Mouse (Mus musculus) R1 (cell line): Measurements from ENCODE around the gene Sfmbt2.

ENCODE experiments used
- DNase-seq: peaks from one replicate; pipeline ENCODE4 v3.0.0-alpha.2; 2018; ENCODE audit warnings: low read depth, low spot score

The Sfmbt2 gene

GRCm38 (mm10) chr2:10372321-10372723 is 2.0 kb downstream of the Sfmbt2 start:
- peak; percentile 89 for DNase-seq

GRCm38 (mm10) chr2:10372776-10373507 is 2.6 kb downstream of the Sfmbt2 start:
- DNase-seq, result peak; percentile 54

GRCm38 (mm10) chr2:10373508-10374206 is 3.3 kb downstream of the Sfmbt2 start:
- peak; percentile 37 for DNase-seq

GRCm38 (mm10) chr2:10374207-10375023 is 4.1 kb downstream of the Sfmbt2 start:
- DNase-seq, result peak; percentile 44

- peak; percentile 43 for DNase-seq
Observed at GRCm38 (mm10) chr2:10375024-10375372, 4.7 kb downstream of the Sfmbt2 start.

GRCm38 (mm10) chr2:10389988-10390387 is 19.7 kb downstream of the Sfmbt2 start:
- no peak for DNase-seq

- DNase-seq, result peak; percentile 76
Observed at GRCm38 (mm10) chr2:10390791-10391190, 20.5 kb downstream of the Sfmbt2 start.

- no peak for DNase-seq
Observed at GRCm38 (mm10) chr2:10395143-10395542, 24.8 kb downstream of the Sfmbt2 start.

- DNase-seq, result no peak
Observed at GRCm38 (mm10) chr2:10397790-10398189, 27.5 kb downstream of the Sfmbt2 start.

- no peak for DNase-seq
Observed at GRCm38 (mm10) chr2:10406151-10406550, 35.8 kb downstream of the Sfmbt2 start.

GRCm38 (mm10) chr2:10409422-10409821 is 39.1 kb downstream of the Sfmbt2 start:
- DNase-seq, result no peak

- no peak for DNase-seq
Observed at GRCm38 (mm10) chr2:10410069-10410468, 39.8 kb downstream of the Sfmbt2 start.

GRCm38 (mm10) chr2:10420944-10421420 is 50.7 kb downstream of the Sfmbt2 start:
- DNase-seq, result peak; percentile 85

GRCm38 (mm10) chr2:10437290-10437689 is 67.0 kb downstream of the Sfmbt2 start:
- no peak for DNase-seq

GRCm38 (mm10) chr2:10441811-10442210 is 71.5 kb downstream of the Sfmbt2 start:
- no peak for DNase-seq

- peak; percentile 57 for DNase-seq
Observed at GRCm38 (mm10) chr2:10453577-10453976, 83.3 kb downstream of the Sfmbt2 start.

GRCm38 (mm10) chr2:10458309-10458708 is 88.0 kb downstream of the Sfmbt2 start:
- no peak for DNase-seq

- no peak for DNase-seq
Observed at GRCm38 (mm10) chr2:10516516-10516915, 146.2 kb downstream of the Sfmbt2 start.

- DNase-seq, result peak; percentile 19
Observed at GRCm38 (mm10) chr2:10521719-10522415, 151.6 kb downstream of the Sfmbt2 start.

- DNase-seq, result no peak
Observed at GRCm38 (mm10) chr2:10525622-10526021, 155.3 kb downstream of the Sfmbt2 start.

GRCm38 (mm10) chr2:10541762-10542161 is 171.5 kb downstream of the Sfmbt2 start:
- DNase-seq, result no peak
